Comparison of ENCODE assay signal across 9 mouse cellular contexts in genomic region chr6:18372447-18373228, GRCm38 (mm10).
A peak's percentile ranks its signal among the peaks of the same experiment; 100 is the strongest.
DNase-seq lines count a peak whose midpoint lies in the region; ATAC-seq lines count a peak whose summit lies in the region.
"Had no signal": no experiment of that assay in that cellular context is flagged by ENCODE, and none has a peak within 500 bp of the region (broad histone marks: within the 10 kb centered on the region; RNA-seq: fewer than 3 reads in every experiment).

No protein-coding gene starts in this region.

- H3K4me1 ChIP-seq in forebrain, embryonic 12.5 days = no peaks in the 10 kb centered on the region
- H3K4me1 ChIP-seq in hindbrain, embryonic 14.5 days (replicated peaks; ENCODE audit: control insufficient read depth, insufficient read depth, low read length) = no peaks in the 10 kb centered on the region

- DNase-seq in Muller cell, postnatal 12 days (ENCODE audit: inconsistent ontology term) = peak; percentile 41
- DNase-seq in c-Kit-positive CD71-positive TER-119-negative erythroid progenitor cells, embryonic 14.5 days (ENCODE audit: low read depth) = peak; percentile 58
- DNase-seq in hindbrain, embryonic 14.5 days (ENCODE audit: low spot score) = peak; percentile 81
- peak; percentile 33 to 49 for DNase-seq in left cerebral cortex, adult 8-10 months (ENCODE audit: low spot score in 2 of 2)
- DNase-seq in right cerebral cortex, postnatal 4 days = peak; percentile 71
- DNase-seq in T-cell, adult 2 months (ENCODE audit: low spot score) = no peak

- WGBS in forebrain, embryonic 12.5 days = 38% methylated on average over 7 of the region's 7 CpGs
- 38% methylated on average over 7 of the region's 7 CpGs for WGBS in hindbrain, embryonic 14.5 days

- H3K4me2 ChIP-seq in forebrain, embryonic 12.5 days = no peak overlapping the region
- no peak overlapping the region for H3K4me2 ChIP-seq in hindbrain, embryonic 14.5 days (replicated peaks)

- H3K27ac ChIP-seq in forebrain, embryonic 12.5 days = no peak overlapping the region
- no peak overlapping the region for H3K27ac ChIP-seq in hindbrain, embryonic 14.5 days

- no peak overlapping the region for H3K9ac ChIP-seq in forebrain, embryonic 12.5 days
- H3K9ac ChIP-seq in hindbrain, embryonic 14.5 days = no peak overlapping the region

- 0 out of 2 replicates have a peak, but pooled peaks cover 2% of the 10 kb centered on the region for H3K36me3 ChIP-seq in forebrain, embryonic 12.5 days (replicated peaks)
- H3K36me3 ChIP-seq in hindbrain, embryonic 14.5 days (replicated peaks; ENCODE audit: control insufficient read depth, insufficient read depth) = peaks cover 41% of the 10 kb centered on the region; the same call in 1 of the 2 replicates

- no peaks in the 10 kb centered on the region for H3K9me3 ChIP-seq in forebrain, embryonic 12.5 days
- no peaks in the 10 kb centered on the region for H3K9me3 ChIP-seq in hindbrain, embryonic 14.5 days (ENCODE audit: control insufficient read depth, low read length)
- H3K9me3 ChIP-seq: megakaryocyte, embryonic 14.5 days had no signal

- peak; percentile 61 for ATAC-seq in forebrain, embryonic 12.5 days (ENCODE audit: low FRiP score)
- peak; percentile 53; the same call in 1 of the 2 replicates for ATAC-seq in hindbrain, embryonic 14.5 days (ENCODE audit: low FRiP score)
- ATAC-seq in megakaryocyte-erythroid progenitor cell, adult 5-6 weeks (replicated peaks; ENCODE audit: low FRiP score, low TSS enrichment, poor library complexity, severe bottlenecking) = peak; percentile 94

- no peaks in the 10 kb centered on the region for H3K27me3 ChIP-seq in forebrain, embryonic 12.5 days
- no peaks in the 10 kb centered on the region for H3K27me3 ChIP-seq in hindbrain, embryonic 14.5 days (ENCODE audit: control insufficient read depth, insufficient read depth, low read length)
- H3K27me3 ChIP-seq: megakaryocyte, embryonic 14.5 days had no signal

- no peak overlapping the region for H3K4me3 ChIP-seq in forebrain, embryonic 12.5 days (replicated peaks)
- H3K4me3 ChIP-seq in hindbrain, embryonic 14.5 days (replicated peaks; ENCODE audit: low read length) = no peak overlapping the region
- H3K4me3 ChIP-seq: megakaryocyte, embryonic 14.5 days had no signal
